Mouse (Mus musculus): ENCODE data around the gene Psmd6. TPM values are rescaled to one million over a fixed set of nuclear protein-coding genes. Genes with fewer than 3 reads are reported as not detected.

The Psmd6 gene
- total RNA-seq, 2 experiments from 2014 or later: 97.2 to 111 TPM

DNA sequence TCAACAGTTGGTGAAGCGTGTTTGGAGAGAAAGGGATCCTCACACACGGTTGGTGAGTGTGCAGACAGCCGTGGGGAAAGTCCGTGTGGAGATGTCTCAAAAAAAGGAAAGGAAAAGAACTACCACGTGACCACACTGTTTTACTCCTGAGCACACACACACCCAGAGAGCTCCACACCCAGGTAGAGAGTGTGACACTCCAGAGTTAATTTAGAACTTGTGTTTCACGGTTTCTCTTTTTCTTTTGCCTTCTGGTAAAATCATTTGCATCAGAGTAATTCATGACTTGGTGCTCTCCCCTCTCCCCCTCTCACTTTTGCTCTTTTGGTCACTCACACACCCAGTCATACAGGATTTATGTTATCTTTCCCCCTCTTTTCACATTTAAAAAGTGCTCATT is 54.5 kb downstream of the Psmd6 start:
- ATAC-seq (replicated peaks; ENCODE audit: low FRiP score, poor library complexity, severe bottlenecking): no peak

- no peak for ATAC-seq (replicated peaks; ENCODE audit: low FRiP score, poor library complexity, severe bottlenecking)
Measured at GRCm38 (mm10) chr14:14065142-14065498, 55.7 kb downstream of the Psmd6 start.

GRCm38 (mm10) chr14:14064486-14065141 is 56.2 kb downstream of the Psmd6 start:
- ATAC-seq (replicated peaks; ENCODE audit: low FRiP score, poor library complexity, severe bottlenecking): no peak

DNA sequence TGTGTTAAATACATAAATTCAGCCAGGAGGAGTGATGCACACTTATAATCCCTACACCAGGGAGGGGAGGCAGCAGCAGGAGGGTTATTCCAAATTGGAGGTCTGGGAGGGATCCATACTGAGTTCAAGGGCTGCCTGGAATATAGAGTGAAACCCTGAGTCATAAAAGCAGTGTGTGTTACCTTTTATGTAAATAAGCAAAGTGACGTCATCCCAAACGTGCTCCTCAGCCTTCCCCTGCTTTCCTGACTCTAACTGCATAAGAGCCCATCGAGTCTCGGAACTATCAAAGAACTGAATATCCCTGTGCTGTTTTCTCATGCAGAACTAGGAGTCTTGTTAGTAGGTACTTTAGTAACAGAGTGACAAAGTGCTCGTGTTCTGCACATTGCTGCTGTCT is 57.4 kb downstream of the Psmd6 start:
- ATAC-seq (replicated peaks; ENCODE audit: low FRiP score, poor library complexity, severe bottlenecking): no peak

DNA sequence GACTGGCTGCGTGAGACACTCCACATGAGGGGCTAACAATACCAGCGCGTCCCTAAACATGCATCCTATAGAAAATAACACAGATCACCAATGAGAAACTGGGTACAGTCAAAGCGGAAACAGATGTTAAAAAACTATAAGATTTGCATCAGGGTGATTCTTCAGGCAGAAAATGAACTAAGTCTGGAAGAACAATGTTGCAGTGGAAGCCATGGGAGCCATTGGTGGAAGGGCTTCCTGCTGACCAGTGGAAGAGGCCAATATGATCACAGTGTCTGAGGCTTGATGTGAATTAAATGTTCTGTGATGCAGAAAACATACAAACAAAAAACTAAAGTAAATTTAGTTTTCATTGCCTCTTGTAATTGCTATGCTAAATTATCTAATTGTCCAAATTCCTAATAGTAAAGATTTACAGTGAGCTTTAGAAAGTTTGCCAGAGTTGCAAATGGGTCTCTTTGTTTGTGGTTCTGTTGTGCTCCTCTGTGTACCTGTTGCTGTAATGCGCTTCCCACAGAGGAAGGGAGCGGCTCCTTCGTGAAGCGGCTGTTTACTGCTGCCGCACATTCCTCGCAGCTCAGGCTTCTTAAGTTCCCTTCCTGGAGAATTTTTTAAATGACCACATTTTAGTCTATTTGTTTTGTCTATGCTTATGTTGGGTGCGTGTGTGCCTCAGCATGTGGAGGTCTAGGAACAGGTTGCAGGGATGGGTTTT is 58.1 kb downstream of the Psmd6 start:
- no peak for ATAC-seq (replicated peaks; ENCODE audit: low FRiP score, poor library complexity, severe bottlenecking)

Other genes with a start within 250 kb of the Psmd6 start
- not detected in 2 replicates for gene Gm281, start 206.5 kb downstream of the Psmd6 start, total RNA-seq (2015; ENCODE audit: low replicate concordance)
- gene Gm281, start 206.5 kb downstream of the Psmd6 start, total RNA-seq (2017; ENCODE audit: low replicate concordance): not detected in 2 replicates
- gene Atxn7, start 159.5 kb downstream of the Psmd6 start, total RNA-seq (2015; ENCODE audit: low replicate concordance): 2.3 and 5.2 TPM in 2 replicates
- 3.0 and 4.6 TPM in 2 replicates for gene Atxn7, start 159.5 kb downstream of the Psmd6 start, total RNA-seq (2017; ENCODE audit: low replicate concordance)
- 44.8 and 92.2 TPM in 2 replicates for gene Thoc7, start 159.1 kb downstream of the Psmd6 start, total RNA-seq (2015; ENCODE audit: low replicate concordance)
- gene Thoc7, start 159.1 kb downstream of the Psmd6 start, total RNA-seq (2017; ENCODE audit: low replicate concordance): 69.8 and 91.3 TPM in 2 replicates
- gene Olfr720, start 65.9 kb upstream of the Psmd6 start, total RNA-seq (2015; ENCODE audit: low replicate concordance): not detected in 2 replicates
- 0.14 and 0.17 TPM in 2 replicates for gene Olfr720, start 65.9 kb upstream of the Psmd6 start, total RNA-seq (2017; ENCODE audit: low replicate concordance)
- gene Olfr31, start 201.8 kb upstream of the Psmd6 start, total RNA-seq (2015; ENCODE audit: low replicate concordance): 3.8 TPM in 1 of 2 replicates, not detected in the other
- not detected in 2 replicates for gene Olfr31, start 201.8 kb upstream of the Psmd6 start, total RNA-seq (2017; ENCODE audit: low replicate concordance)
- gene Il3ra, start 225.3 kb upstream of the Psmd6 start, total RNA-seq (2015; ENCODE audit: low replicate concordance): 1.9 and 4.2 TPM in 2 replicates
- 7.0 and 10.0 TPM in 2 replicates for gene Il3ra, start 225.3 kb upstream of the Psmd6 start, total RNA-seq (2017; ENCODE audit: low replicate concordance)

Measured in erythroblast, adult 5-6 weeks (primary cell).